Mouse (Mus musculus) adrenal gland, adult 18-20 months (tissue): ENCODE data around the gene Mphosph8. TPM values are rescaled to one million over a fixed set of nuclear protein-coding genes. Genes with fewer than 3 reads are reported as not detected.

Source experiments
- total RNA-seq, 2 experiments: library from RNA; stranded (reverse); gene quantifications; 1 replicate in 1 of 2; 2 replicates in 1 of 2; pipeline ENCODE4 v1.2.3; 2021

Gene Mphosph8
- total RNA-seq, 2 experiments from 2014 or later, result 24.0 to 25.2 TPM

Other genes with a start within 250 kb of the Mphosph8 start
- 1 to 10 TPM; 7.0 to 8.7 TPM for gene Cenpj, start 92.8 kb upstream of the Mphosph8 start, total RNA-seq
- 10 to 100 TPM; 28.2 to 32.1 TPM for gene Parp4, start 92.6 kb upstream of the Mphosph8 start, total RNA-seq
- 10 to 100 TPM; 28.7 to 35.6 TPM for gene Pspc1, start 110.1 kb downstream of the Mphosph8 start, total RNA-seq
- gene Zmym5, start 143.5 kb downstream of the Mphosph8 start, total RNA-seq, result 10 to 100 TPM; 29.7 to 31.4 TPM
- gene Zmym2, start 218.4 kb downstream of the Mphosph8 start, total RNA-seq, result 10 to 100 TPM; 42.9 to 47.6 TPM